Mouse (Mus musculus) cerebellum, adult (tissue): ENCODE measurements around the gene Gm17268.

ENCODE experiments used
- ATAC-seq: cut with Nextera tagmentation; 2 replicates; pipeline ENCODE4 v1.9.2; 2017; ENCODE audit warnings: mild to moderate bottlenecking, moderate library complexity, mixed read lengths; ENCODE audit not compliant: insufficient number of reproducible peaks, low FRiP score, low TSS enrichment

Gm17268 gene

GRCm38 (mm10) chr11:82038535-82038934 lies at the start of gene Gm17268:
Gene Gm17268 (minus strand): TSS chr11:82038562.
- ATAC-seq: no peak

- no peak for ATAC-seq
Measured at GRCm38 (mm10) chr11:82084360-82084759, 46.0 kb upstream of the Gm17268 start.

GRCm38 (mm10) chr11:82080865-82081264 lies 42.5 kb upstream of the Gm17268 start:
- ATAC-seq: no peak

GRCm38 (mm10) chr11:82078136-82078730 lies 39.9 kb upstream of the Gm17268 start:
- no peak for ATAC-seq

- no peak for ATAC-seq
Measured at GRCm38 (mm10) chr11:82077031-82077430, 38.7 kb upstream of the Gm17268 start.

GRCm38 (mm10) chr11:82073686-82074085 lies 35.3 kb upstream of the Gm17268 start:
- ATAC-seq: no peak

GRCm38 (mm10) chr11:82072984-82073383 lies 34.6 kb upstream of the Gm17268 start:
- ATAC-seq: no peak

GRCm38 (mm10) chr11:82072374-82072773 lies 34.0 kb upstream of the Gm17268 start:
- no peak for ATAC-seq

- no peak for ATAC-seq
Measured at GRCm38 (mm10) chr11:82071076-82071475, 32.7 kb upstream of the Gm17268 start.

- ATAC-seq: no peak
Measured at GRCm38 (mm10) chr11:82066953-82067571, 28.7 kb upstream of the Gm17268 start.

- ATAC-seq: no peak
Measured at GRCm38 (mm10) chr11:82063454-82063853, 25.1 kb upstream of the Gm17268 start.

- no peak for ATAC-seq
Measured at GRCm38 (mm10) chr11:82062226-82062625, 23.9 kb upstream of the Gm17268 start.

- no peak for ATAC-seq
Measured at GRCm38 (mm10) chr11:82057646-82058045, 19.3 kb upstream of the Gm17268 start, which contains the start of gene Ccl11. Gene Ccl11 (plus strand): TSS chr11:82057823.

GRCm38 (mm10) chr11:82053849-82054248 lies 15.5 kb upstream of the Gm17268 start:
- ATAC-seq: no peak

- ATAC-seq: no peak
Measured at GRCm38 (mm10) chr11:82047746-82048415, 9.5 kb upstream of the Gm17268 start.

GRCm38 (mm10) chr11:82045471-82045870 lies 7.1 kb upstream of the Gm17268 start, which contains the start of gene Ccl7:
Gene Ccl7 (plus strand): TSS chr11:82045712.
- ATAC-seq: no peak

GRCm38 (mm10) chr11:82041671-82042080 lies 3.3 kb upstream of the Gm17268 start:
- no peak for ATAC-seq

GRCm38 (mm10) chr11:82039132-82039660 lies 834 bp upstream of the Gm17268 start:
- no peak for ATAC-seq

GRCm38 (mm10) chr11:82035857-82036256 lies 2.5 kb downstream of the Gm17268 start:
- ATAC-seq: no peak

- ATAC-seq: no peak
Measured at GRCm38 (mm10) chr11:82035356-82035755, 3.0 kb downstream of the Gm17268 start, which contains the start of gene Ccl2. Gene Ccl2 (plus strand): TSS chr11:82035571.

- ATAC-seq: no peak
Measured at GRCm38 (mm10) chr11:82034446-82034845, 3.9 kb downstream of the Gm17268 start.
